Mouse (Mus musculus) stomach, embryonic 14.5 days (tissue): ENCODE data around the gene Pyroxd1. TPM values are rescaled to one million over a fixed set of nuclear protein-coding genes. Genes with fewer than 3 reads are reported as not detected.
"Not testable (repeated sequence)": the region's sequence is repeated elsewhere in the genome, so short reads cannot be mapped to it uniquely, and the experiment has no call there.

Experiments used
- ATAC-seq: fragments of 200-750 bp; cut with Nextera tagmentation; 2 replicates; pipeline ENCODE4 v1.8.0; 2017; ENCODE audit warnings: low read depth, moderate TSS enrichment; ENCODE audit not compliant: insufficient number of reproducible peaks, insufficient read depth, low FRiP score
- H3K27ac ChIP-seq: fragments of 300-500 bp; sonication (generic); 2 replicates; pipeline ENCODE4 v1.5.1; 2014; ENCODE audit warnings: mild to moderate bottlenecking, low read length, moderate library complexity, mixed read lengths
- H3K27me3 ChIP-seq: fragments of 300-500 bp; sonication (generic); 2 replicates; pipeline ENCODE4 v1.6.1; 2014; ENCODE audit warnings: low read length, control low read depth, mixed read lengths; ENCODE audit not compliant: control insufficient read depth, insufficient read depth
- H3K36me3 ChIP-seq: fragments of 300-500 bp; sonication (generic); 2 replicates; pipeline ENCODE4 v1.6.1; 2014; ENCODE audit warnings: mild to moderate bottlenecking, control low read depth, low read length, moderate library complexity, mixed read lengths; ENCODE audit not compliant: control insufficient read depth, insufficient read depth
- H3K4me1 ChIP-seq: fragments of 300-500 bp; sonication (generic); 2 replicates; pipeline ENCODE4 v1.6.1; 2014; ENCODE audit warnings: low read length, control low read depth, mixed read lengths; ENCODE audit not compliant: control insufficient read depth, insufficient read depth
- H3K4me2 ChIP-seq: fragments of 300-500 bp; sonication (generic); replicated peaks from 2 replicates; pipeline ENCODE4 v1.6.1; 2014; ENCODE audit warnings: low read depth, low read length, control low read depth
- H3K4me3 ChIP-seq: fragments of 300-500 bp; sonication (generic); 2 replicates; pipeline ENCODE4 v1.5.1; 2014; ENCODE audit warnings: low read depth, low read length, control low read depth
- H3K9ac ChIP-seq: fragments of 300-500 bp; sonication (generic); replicated peaks from 2 replicates; pipeline ENCODE4 v1.6.1; 2014; ENCODE audit warnings: low read depth, mild to moderate bottlenecking, control low read depth, low read length, moderate library complexity, mixed read lengths
- H3K9me3 ChIP-seq: fragments of 300-500 bp; sonication (generic); 2 replicates; pipeline ENCODE4 v1.6.1; 2016; ENCODE audit warnings: low read depth, low read length, control low read depth; ENCODE audit not compliant: control insufficient read depth
- WGBS: fragments of 180-500 bp; shearing (Covaris S2); extraction: QIAGEN DNeasy Blood & Tissue Kit; methylation state at CpG from one replicate; pipeline ENCODE4 v1.1.7; 2014; 5-methylcytosine and 5-hydroxymethylcytosine counted together
- polyA plus RNA-seq: library from polyadenylated mRNA; unstranded; fragments of >200 nt; fragmentation: Nextera tagmentation; extraction: Ambion mirVana; gene quantifications from 2 replicates; pipeline ENCODE4 v1.2.1, GENCODE M21; 2014

Pyroxd1 gene
- polyA plus RNA-seq, 1 experiment from 2014 or later: 19.3 TPM

DNA sequence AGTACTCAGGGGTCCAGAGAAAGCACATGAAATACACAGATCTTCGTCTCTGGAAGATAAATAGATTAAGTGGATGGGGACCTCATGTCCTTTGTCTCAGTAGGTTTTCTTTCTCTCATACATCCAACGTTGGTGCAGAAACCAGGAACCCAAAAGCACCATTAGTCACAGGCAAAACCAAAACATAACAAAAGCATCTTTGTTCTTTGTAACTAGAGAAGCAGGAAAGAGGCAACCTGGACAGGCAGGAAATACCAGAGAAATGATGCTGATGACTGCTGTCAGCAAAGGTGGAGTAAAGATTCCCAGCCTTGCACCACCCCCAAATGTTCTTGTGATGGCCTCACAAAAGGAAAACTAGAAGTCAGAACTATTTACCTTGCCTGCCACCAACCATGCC, 5.9 kb upstream of the Pyroxd1 start:
- no peak overlapping the region for H3K9ac ChIP-seq
- 29% methylated on average over 2 of the region's 2 CpGs for WGBS
- no peaks in the 10 kb centered on the region for H3K9me3 ChIP-seq
- H3K27ac ChIP-seq: no peak overlapping the region
- H3K4me2 ChIP-seq: no peak overlapping the region
- H3K4me1 ChIP-seq: no peaks in the 10 kb centered on the region
- ATAC-seq: no peak
- H3K36me3 ChIP-seq: no peaks in the 10 kb centered on the region
- no peak overlapping the region for H3K4me3 ChIP-seq
- no peaks in the 10 kb centered on the region for H3K27me3 ChIP-seq

- Histone ChIP-seq H3K27me3 (no peaks in the 10 kb centered on the region), H3K9ac (no peak overlapping the region), H3K4me1 (peaks cover 7% of the 10 kb centered on the region; the same call in 1 of the 2 replicates), H3K27ac (no peak overlapping the region), H3K4me3 (no peak overlapping the region), H3K9me3 (no peaks in the 10 kb centered on the region), H3K36me3 (no peaks in the 10 kb centered on the region), H3K4me2 (no peak overlapping the region)
- WGBS: 71% methylated on average over 2 of the region's 2 CpGs
- ATAC-seq: no peak
These were observed 1.9 kb upstream of the Pyroxd1 start for GRCm38 (mm10) chr6:142343561-142343960.

GRCm38 (mm10) chr6:142346181-142347110, 992 bp downstream of the Pyroxd1 start:
- 41% methylated on average over 12 of the region's 12 CpGs for WGBS
- Histone ChIP-seq H3K27ac (peak overlapping the region; percentile 84; the same call in 1 of the 2 replicates), H3K4me2 (peak overlapping the region; percentile 53), H3K36me3 (peaks cover 16% of the 10 kb centered on the region), H3K9ac (peak overlapping the region; percentile 45), H3K9me3 (no peaks in the 10 kb centered on the region), H3K4me3 (peak overlapping the region; percentile 63), H3K27me3 (no peaks in the 10 kb centered on the region), H3K4me1 (peaks cover 7% of the 10 kb centered on the region; the same call in 1 of the 2 replicates)
- peak; percentile 40; the same call in 1 of the 2 replicates for ATAC-seq

- Histone ChIP-seq H3K27me3 (no peaks in the 10 kb centered on the region), H3K4me2 (no peak overlapping the region), H3K36me3 (peaks cover 16% of the 10 kb centered on the region), H3K9ac (no peak overlapping the region), H3K9me3 (no peaks in the 10 kb centered on the region), H3K4me1 (peaks cover 7% of the 10 kb centered on the region; the same call in 1 of the 2 replicates), H3K27ac (no peak overlapping the region), H3K4me3 (no peak overlapping the region)
- ATAC-seq: no peak
- 69% methylated on average over 11 of the region's 11 CpGs for WGBS
These were observed 2.3 kb downstream of the Pyroxd1 start for GRCm38 (mm10) chr6:142347431-142348385.

- H3K27me3 ChIP-seq, H3K9me3 ChIP-seq, H3K4me2 ChIP-seq, H3K27ac ChIP-seq, H3K4me3 ChIP-seq, ATAC-seq, H3K9ac ChIP-seq, H3K4me1 ChIP-seq: not testable (repeated sequence)
- peaks cover 26% of the 10 kb centered on the region for H3K36me3 ChIP-seq
- WGBS: 81% methylated on average over 3 of the region's 3 CpGs
These were observed 6.6 kb downstream of the Pyroxd1 start for GRCm38 (mm10) chr6:142352099-142352498.

DNA sequence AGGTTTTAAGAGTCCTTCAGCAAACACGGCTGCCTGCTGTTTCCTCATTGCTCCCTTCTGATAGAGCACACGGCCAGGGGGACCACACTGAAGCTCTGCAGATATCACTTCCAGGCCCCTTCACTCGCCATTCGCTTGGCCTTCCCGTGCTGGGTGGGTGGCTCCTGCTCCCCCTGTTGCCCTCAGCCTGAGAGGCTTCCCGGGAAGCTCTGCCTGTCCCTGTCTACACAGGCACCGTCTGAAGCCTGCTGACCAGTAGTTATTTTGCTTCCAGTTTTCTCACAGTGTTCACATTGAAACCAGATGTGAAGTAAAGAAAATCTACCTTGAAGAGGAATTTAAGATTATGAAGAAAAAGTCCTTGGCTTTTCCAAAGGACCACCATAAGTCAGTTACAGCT, 11.7 kb downstream of the Pyroxd1 start:
- Histone ChIP-seq H3K27me3 (no peaks in the 10 kb centered on the region), H3K4me1 (no peaks in the 10 kb centered on the region), H3K4me3 (no peak overlapping the region), H3K9me3 (no peaks in the 10 kb centered on the region), H3K9ac (no peak overlapping the region), H3K4me2 (no peak overlapping the region), H3K36me3 (peaks cover 32% of the 10 kb centered on the region), H3K27ac (no peak overlapping the region)
- WGBS: 80% methylated on average over 7 of the region's 7 CpGs
- no peak for ATAC-seq

- no peak for ATAC-seq
- no peak overlapping the region for H3K27ac ChIP-seq
- H3K36me3 ChIP-seq: peaks cover 34% of the 10 kb centered on the region
- H3K27me3 ChIP-seq: no peaks in the 10 kb centered on the region
- no peaks in the 10 kb centered on the region for H3K9me3 ChIP-seq
- H3K4me2 ChIP-seq: no peak overlapping the region
- H3K9ac ChIP-seq: no peak overlapping the region
- H3K4me1 ChIP-seq: no peaks in the 10 kb centered on the region
- no peak overlapping the region for H3K4me3 ChIP-seq
- WGBS: 92% methylated on average over 6 of the region's 6 CpGs
These were observed 16.6 kb downstream of the Pyroxd1 start for GRCm38 (mm10) chr6:142362036-142362435.

- Histone ChIP-seq H3K4me2 (no peak overlapping the region), H3K27ac (no peak overlapping the region), H3K4me1 (no peaks in the 10 kb centered on the region), H3K4me3 (no peak overlapping the region), H3K27me3 (no peaks in the 10 kb centered on the region), H3K9ac (no peak overlapping the region), H3K9me3 (no peaks in the 10 kb centered on the region), H3K36me3 (peaks cover 36% of the 10 kb centered on the region)
- no peak for ATAC-seq
- 68% methylated on average over 9 of the region's 9 CpGs for WGBS
These were observed 17.6 kb downstream of the Pyroxd1 start for GRCm38 (mm10) chr6:142363019-142363576.
